Mouse (Mus musculus): ENCODE data around the gene Stk32c.

DNA sequence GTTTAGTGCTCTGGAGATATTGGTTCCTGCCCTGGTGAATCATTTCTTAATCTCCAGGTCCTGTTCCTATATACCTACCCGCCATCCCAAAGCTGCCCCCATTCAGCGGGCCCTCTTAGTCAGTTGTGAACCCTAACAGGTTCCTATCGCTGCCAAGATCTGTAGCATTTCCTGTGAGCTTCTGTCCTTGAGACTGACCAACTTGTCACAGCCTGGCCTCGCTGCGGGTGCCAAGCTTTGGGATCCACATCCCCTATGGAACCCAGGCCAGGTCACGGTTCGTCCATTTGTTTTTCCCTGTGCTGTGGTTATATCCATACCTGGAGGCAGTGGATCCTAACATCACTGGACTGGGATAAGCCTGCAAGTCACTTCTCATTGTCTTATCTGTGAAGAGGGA lies 39.5 kb upstream of the Stk32c start:
- TF ChIP-seq CTCF (IDR thresholded peaks at IDR 0.05; ENCODE audit: extremely low read depth, insufficient read depth, insufficient read length, insufficient replicate concordance) = no peak
- TF ChIP-seq POLR2A (IDR thresholded peaks at IDR 0.05; ENCODE audit: low read depth, low read length) = no peak

Measured in spleen, adult 2 months (tissue).